Mouse (Mus musculus) CD4-positive, CD25-positive, alpha-beta regulatory T cell, adult 2 months (primary cell): ENCODE data around the gene Dpysl5.

ENCODE experiments used
- DNase-seq: peaks from one replicate; pipeline ENCODE4 v3.0.0-alpha.2; 2012; ENCODE audit warnings: low read depth, low spot score

Dpysl5 gene

DNA sequence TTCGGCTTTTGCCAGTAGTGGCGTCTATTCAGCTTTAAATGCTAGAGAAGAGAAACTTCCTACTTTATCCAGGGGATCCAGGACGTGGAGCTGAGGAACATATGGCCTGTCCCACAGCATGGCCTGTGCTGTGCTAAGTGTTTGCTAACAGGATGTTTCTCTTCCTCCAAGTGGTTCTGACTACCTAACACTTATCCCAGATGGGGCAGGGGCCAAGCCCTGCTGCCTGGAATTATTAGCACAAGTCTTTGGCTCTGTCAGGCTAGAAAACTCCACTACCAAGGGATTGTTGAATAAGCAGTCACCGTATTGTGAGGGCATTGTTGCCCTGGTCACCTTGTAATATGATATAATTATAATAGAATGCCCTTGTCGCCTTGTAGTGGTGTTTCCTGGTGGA is 111.3 kb downstream of the Dpysl5 start:
- no peak for DNase-seq

DNA sequence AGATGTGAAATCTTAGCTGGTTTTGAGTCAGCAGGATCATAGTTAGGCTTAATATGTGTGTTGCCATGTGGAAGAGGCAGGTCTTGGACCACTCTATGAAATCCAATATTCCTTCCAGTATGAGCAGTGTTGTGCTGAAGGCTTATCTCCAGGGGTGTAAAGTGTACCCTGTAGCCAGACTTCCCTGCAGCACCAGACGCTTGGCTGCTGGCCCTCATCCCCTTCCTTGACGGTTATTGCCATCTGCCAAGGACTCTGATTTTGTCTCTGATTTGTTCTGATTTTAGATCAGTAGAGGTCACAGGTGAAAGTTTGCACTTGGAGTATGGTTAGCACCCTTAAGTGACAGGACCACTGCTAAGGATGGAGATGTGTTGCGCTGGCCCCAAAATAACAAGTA is 111.7 kb downstream of the Dpysl5 start:
- no peak for DNase-seq

- DNase-seq: no peak
These were observed 113.0 kb downstream of the Dpysl5 start for GRCm38 (mm10) chr5:30824124-30824988.

GRCm38 (mm10) chr5:30825166-30825565 is 113.8 kb downstream of the Dpysl5 start:
- DNase-seq: no peak

- no peak for DNase-seq
These were observed 114.5 kb downstream of the Dpysl5 start for GRCm38 (mm10) chr5:30825821-30826220.

GRCm38 (mm10) chr5:30833416-30833815 is 122.1 kb downstream of the Dpysl5 start:
- no peak for DNase-seq

GRCm38 (mm10) chr5:30839731-30840130 is 128.4 kb downstream of the Dpysl5 start:
- no peak for DNase-seq

DNA sequence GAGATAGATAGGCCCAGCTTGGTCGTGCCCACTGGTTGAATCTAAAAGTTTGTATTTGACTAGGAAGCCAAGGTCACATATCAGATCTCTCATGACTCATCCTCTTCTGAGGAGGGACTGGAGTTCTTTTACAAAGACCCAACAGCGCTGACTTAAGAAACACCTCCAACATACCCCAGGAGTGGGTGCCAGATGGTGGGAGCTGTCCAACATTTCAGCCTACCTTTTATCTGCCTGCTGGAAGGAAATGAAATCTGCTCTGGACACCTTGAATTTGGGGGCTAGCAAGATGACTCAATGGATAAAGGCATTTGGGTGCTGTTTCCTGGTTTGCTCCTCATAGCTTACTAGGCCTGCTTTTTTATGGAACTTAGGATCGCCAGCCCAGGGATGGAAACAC is 130.5 kb downstream of the Dpysl5 start:
- no peak for DNase-seq
